Mouse (Mus musculus) stomach, postnatal 0 days (tissue): Measurements from ENCODE around the gene Ezh1.

ENCODE experiments used
- CTCF ChIP-seq: IDR thresholded peaks from 2 replicates; pipeline ENCODE4 v1.5.1; 2016; ENCODE audit warnings: antibody characterized with exemption, low read depth, mild to moderate bottlenecking, moderate library complexity
- EP300 ChIP-seq: optimal IDR thresholded peaks from 2 replicates; pipeline ENCODE3; 2016; ENCODE audit warnings: antibody characterized with exemption

- peak; percentile 41 for TF ChIP-seq CTCF
- TF ChIP-seq EP300: no peak
These were observed 5.0 kb upstream of the Ezh1 start for GRCm38 (mm10) chr11:101230991-101231871.
